Mouse (Mus musculus): ENCODE results near the gene Gpr152.

Gpr152 gene

DNA sequence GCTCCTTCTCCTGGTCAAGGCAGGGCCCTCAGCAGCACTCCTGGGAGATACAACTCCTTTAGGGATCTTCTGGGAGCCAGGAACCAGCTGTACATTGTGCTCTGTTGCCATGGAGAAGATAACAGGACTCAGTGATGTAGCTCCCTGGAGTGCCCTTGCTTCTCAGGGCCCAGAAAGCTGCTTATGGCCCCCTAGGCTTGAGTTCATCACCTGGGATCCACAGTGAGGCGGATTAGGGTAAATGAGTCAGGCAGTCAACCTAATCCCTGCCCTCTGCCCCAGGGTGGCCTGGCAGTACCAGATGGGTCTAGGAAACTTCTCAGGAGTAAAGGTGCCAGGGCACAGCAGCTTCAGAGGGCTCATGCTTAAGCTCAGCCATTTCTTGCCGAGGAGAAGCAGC is at the start of gene Gpr152:
Gene Gpr152 (plus strand): TSS at position 342 of the 400 bp plus-strand sequence.
- CTCF ChIA-PET = interaction anchor here (1.2 kb wide), 1 partner anchor 17 kb away, joined by 3 read pairs; no protein-coding TSS in a partner anchor

DNA sequence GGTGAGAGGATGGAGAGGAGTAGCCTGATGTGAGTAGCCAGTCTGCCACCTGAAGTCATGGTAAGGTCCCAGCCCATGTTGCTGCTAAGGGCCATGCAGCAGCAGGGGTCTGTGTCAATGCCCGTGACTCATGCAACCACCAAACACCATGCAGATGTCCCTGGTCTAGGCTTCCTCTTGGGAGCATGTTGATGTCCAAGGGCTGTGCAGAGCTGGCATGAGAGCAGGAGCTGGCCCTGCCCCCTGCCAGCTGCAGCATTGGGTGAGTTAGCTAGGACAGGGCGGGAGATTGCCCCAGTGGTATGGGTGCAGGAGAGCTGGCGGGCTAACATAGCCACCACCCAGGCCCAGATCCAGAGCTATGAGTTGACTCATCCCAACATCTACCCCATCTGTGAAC is 49.1 kb upstream of the Gpr152 start:
- CTCF ChIA-PET = interaction anchor here (0.6 kb wide), 1 partner anchor 14 kb away, joined by 4 read pairs; no protein-coding TSS in a partner anchor

DNA sequence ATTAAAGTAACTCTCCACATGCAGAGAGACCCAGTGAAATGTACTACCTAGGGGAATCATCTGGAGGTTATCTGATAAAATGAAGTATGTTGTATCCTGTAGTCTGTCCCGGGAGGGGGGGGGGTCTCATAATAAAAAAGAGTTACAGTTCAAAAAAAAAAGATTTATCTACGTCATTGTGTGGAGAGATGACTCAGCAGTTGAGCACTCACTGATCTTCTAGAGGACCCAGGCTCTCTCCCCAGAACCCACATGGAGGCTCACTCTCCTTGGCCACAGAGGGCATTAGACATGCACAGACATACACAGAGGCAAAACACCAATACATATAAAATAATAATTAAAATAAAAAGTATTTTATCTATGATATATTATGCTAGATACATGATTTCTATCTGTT is 48.2 kb upstream of the Gpr152 start:
- CTCF ChIA-PET = no interaction called here

DNA sequence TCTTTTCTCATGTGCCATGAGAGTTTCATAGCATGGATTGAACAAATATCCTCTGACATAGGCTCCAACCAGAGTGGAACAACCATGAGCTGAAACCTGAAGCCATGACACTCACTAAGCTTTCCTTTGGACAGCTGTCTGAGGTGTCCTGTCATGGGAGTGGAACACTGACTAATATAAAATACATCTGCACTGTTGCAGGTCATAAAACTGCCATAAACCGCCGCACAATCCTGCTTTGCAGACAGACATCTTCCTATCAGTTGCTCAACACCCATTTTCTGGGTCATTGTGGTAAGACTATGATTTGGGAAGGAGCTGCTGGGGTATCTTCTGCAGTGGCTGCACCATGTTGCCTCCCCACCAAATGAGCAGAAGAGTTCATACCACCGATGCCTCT is 46.8 kb upstream of the Gpr152 start:
- CTCF ChIA-PET = no interaction called here

DNA sequence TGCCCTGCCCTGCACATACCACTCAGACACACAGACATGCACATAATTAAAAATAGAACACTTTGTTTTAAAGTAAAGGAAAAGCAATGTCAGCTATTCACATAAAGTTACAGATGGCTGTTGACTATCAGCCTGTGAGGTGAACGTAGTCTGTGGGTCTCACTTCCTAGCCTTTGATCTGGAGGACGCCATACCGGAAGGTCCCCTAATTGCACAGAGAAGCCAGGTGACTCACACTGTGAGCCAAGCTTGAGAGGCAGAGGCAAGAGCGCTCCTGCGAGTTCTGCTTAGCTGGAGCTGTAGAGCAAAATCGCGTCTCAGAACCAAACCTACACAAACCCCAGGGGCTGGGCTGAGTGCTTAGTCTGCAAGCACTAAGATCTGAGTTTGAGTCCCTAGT is 45.8 kb upstream of the Gpr152 start:
- CTCF ChIA-PET = no interaction called here

DNA sequence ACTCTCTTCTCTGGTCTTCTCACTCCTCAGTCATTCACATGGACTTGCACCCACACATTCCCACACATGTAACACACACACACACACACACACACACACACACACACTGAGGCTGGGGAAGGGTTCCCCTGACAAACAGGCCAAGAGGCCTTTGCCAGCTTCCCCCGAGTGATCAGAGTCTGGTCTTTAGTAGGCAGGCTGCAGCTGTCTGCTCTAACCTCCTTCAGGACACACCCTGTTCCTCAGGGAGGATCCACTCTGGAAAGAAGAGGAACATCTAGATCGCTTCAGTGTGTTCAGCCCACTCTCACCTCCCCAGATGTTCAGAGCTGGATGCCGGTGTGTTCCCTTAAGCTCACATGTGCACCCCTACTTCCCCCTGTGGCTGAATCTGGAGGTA is 45.2 kb upstream of the Gpr152 start:
- CTCF ChIA-PET = interaction anchor here (0.9 kb wide), 1 partner anchor 45 kb away, joined by 6 read pairs; no protein-coding TSS in a partner anchor

DNA sequence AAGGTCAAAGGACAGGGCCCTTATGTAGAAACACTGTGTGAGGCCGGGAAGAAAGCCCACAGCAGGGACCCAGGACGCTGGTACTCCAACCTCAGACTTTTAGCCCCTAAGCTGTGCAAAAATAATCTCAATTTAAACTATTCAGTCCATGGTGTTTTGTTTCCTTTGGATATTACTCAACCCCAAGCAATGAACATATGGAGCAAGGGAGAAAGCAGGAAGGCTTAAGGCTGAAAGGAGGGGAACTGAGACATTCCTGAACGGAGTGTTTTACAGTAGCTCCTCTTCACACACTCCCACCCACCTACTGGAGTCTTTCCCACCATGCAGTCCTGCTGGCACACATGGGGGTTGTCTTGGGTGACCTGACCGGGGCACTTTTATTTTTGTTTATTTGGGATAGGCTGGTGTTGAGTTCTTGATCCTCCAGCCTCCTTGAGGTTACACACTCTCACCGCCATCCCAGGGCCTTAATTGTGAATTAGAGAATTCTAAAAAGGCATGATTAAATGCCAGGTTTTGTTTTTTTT is 44.7 kb upstream of the Gpr152 start:
- CTCF ChIA-PET = interaction anchor here (0.9 kb wide), 1 partner anchor 46 kb away, joined by 6 read pairs; no protein-coding TSS in a partner anchor

DNA sequence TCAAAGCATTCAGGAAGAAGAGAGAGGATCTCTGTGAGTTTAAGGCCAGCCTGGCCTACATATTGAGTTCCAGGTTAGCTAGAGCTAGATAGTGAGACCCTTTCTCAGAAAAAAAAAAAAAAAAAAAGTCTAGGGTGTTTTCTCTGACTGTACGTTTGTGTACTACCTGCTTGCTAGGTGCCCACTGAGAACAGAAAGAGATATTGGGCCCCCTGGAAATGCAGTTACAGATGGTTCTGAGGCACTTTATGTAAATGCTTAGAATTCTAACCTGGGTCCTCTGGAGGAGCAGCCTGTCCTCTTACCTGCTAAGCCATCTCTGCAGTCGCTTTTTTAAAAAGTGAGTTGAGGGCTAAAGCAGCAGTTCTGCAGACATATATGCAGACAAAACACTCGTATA is 43.8 kb upstream of the Gpr152 start:
- CTCF ChIA-PET = interaction anchor here (0.6 kb wide), 1 partner anchor 50 kb away, joined by 6 read pairs; the partner anchor contains the start of gene Gstp2

DNA sequence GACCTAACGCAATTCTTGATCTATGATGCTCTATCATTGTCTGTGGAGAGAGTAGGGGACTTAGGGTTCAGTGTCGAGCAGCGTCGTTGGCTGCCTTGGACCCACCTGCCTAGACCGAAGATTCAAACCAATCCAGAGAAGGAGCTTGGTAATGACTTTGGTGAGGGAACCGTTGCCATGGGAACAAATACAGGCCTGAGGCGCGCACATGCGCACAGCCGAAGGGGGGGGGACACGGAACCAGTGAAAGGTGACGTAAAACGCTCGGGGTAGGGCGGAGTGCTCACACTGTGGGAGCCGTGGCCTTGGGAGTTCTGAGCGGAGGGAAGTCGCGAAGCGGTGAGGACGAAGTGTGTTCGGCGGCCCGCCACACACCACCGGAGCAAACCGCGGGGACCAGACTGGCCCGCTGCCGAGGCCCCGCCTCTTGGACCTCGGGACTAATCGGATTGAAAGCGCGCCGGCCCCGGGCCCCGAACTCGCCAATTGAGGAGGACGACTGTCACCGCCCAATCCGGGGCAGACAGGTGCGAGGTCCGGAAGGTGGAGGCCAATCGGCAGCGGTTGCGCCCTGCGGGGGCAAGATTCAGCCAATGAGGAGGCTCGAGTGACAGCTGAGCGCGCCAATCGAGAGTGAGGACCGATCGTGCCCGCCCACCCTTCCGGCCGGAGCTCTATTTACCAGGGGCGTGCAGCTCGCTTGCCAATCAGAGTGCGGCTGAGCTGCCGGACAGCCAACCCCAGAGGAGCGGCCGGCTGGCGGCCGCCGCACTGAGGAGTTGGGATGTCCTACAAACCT is 42.7 kb upstream of the Gpr152 start, which contains the start of gene Cdk2ap2:
Gene Cdk2ap2 (plus strand): TSS at position 541 of the 799 bp plus-strand sequence.
- CTCF ChIA-PET = interaction anchor here (1.0 kb wide), 1 partner anchor 41 kb away, joined by 3 read pairs; no protein-coding TSS in a partner anchor

DNA sequence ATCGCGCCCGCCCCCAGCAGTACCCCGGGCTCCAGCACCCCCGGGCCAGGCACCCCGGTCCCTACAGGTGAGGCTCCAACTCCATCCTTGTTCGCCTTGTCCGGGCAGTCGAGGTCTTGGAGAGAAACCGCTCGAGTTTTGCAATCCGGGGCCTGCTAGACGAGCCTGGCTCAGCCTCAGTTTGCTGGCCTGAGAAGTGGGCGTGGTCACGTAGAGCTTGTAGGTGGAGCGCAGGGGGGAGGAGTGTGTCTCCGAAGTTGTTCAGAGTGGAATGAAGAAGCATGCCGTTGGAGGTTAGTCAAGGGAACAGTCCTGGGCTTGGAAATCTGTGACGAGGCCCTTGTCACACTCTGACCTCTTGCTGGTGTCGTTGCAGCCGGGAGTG is 42.2 kb upstream of the Gpr152 start:
- CTCF ChIA-PET = interaction anchor here (1.0 kb wide), 1 partner anchor 40 kb away, joined by 3 read pairs; no protein-coding TSS in a partner anchor

DNA sequence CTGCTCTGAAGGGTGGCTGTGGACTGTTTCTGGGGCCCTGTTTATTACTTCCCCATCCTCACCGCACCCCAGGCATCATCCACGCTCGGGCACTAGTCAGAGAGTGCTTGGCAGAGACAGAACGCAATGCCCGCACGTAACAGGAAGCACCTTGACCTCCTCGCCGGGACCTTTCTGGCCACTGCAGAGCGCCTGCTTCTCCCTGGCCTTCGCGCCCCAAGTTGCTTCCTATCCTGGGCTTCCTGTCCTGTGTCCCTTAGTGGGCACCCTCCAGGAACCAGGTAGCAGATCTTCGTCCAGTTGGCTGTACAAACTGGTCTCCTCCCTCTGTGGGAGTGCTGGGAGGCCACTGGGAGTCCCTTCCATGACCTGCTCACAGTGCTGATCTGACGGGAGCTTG is 41.2 kb upstream of the Gpr152 start:
- CTCF ChIA-PET = interaction anchor here (0.7 to 1.1 kb wide), 2 partner anchors 131 to 389 kb away, joined by 3 to 6 read pairs; no protein-coding TSS in a partner anchor

DNA sequence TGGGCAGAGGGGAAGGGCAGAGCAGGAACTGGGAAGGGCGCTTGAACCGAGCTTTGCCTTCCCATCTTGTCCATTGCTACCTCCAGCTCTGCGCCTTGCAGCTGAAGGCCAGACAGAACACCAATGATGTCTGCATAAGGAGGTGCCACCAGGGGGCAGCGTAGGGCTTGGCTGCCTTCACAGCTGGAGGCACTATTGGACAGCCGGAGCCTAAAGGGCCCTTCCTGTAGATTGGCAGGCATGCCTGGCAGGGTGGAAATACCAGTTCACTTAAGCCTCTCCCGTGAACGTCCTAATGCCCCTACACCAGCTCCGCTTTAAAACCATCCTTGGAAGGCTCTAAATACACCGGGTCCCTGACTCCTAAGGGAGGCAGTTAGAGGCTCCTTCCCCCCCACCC is 40.5 kb upstream of the Gpr152 start:
- CTCF ChIA-PET = interaction anchor here (0.7 to 1.1 kb wide), 3 partner anchors 118 to 716 kb away, joined by 5 to 8 read pairs (median 6); no protein-coding TSS in a partner anchor

DNA sequence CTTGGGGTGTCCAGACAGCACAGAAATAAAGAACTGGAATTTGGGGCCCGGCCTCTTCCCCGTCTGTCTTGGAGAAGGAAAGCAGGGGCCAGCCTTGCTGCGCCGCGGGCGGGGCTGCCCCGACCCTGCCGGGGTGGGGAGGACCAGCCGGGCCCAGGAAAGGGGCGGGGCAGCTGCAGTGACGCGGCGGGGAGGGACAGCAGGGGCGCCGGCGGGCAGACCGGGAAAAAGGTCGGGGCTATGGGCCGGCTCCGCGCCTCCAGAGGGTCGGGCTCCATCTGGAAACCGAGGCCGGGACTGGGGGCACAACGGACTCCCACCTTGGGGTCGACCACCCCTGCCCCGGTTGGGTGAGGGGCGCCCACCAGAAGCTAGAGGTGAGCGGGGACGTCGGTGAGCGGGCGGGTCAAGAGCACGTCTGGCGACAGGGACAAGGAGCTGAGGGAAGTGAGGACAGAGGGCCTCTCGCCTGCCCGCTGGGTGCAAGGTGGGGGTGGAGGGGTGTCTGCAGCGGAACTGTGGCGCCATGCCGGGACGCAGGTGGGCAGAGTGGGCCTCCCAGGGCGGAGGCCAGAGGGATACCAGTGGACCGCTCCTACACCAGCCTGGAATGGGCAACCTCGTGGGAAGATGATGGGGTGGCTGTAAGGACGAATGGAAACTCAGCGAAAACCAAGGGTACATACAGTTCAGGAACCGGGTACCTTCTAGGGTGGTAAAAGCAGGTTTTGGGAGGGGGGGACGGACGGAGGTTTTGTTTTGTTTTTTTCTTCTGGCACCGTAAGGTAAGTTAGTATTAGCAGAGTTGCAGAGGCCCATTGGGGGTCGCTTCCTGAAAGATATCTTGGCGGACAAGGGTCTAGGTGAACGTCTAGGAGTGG is 39.5 kb upstream of the Gpr152 start, which contains the start of gene Pitpnm1:
Gene Pitpnm1 (plus strand): TSS at position 162 of the 881 bp plus-strand sequence.
- CTCF ChIA-PET = interaction anchor here (1.0 kb wide), 1 partner anchor 117 kb away, joined by 8 read pairs; no protein-coding TSS in a partner anchor

DNA sequence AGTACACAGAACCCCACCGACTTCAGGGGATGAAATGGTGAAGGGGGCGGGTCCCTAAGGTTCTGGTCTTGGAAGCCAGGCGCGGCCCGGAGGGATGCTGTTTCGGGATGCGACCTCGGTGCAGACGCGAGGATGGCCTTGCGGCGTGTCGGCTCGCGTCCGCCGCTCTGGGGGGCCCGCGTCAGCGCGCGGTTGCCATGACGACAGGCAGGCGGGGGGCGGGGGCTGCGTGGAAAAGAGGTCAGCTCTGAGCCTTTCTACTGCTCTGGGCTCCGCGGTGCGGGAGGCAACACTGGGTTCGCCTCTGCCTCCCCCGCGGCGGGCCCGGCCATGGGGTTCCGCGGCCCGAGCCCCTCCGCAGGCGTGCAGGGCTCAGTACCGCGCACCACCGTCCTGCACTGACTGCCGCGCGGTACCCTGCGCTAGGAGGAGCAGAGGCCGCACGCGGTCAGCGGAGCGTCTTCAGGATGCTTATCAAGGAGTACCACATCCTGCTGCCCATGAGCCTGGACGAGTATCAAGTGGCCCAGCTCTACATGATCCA is 38.8 kb upstream of the Gpr152 start:
- CTCF ChIA-PET = no interaction called here

DNA sequence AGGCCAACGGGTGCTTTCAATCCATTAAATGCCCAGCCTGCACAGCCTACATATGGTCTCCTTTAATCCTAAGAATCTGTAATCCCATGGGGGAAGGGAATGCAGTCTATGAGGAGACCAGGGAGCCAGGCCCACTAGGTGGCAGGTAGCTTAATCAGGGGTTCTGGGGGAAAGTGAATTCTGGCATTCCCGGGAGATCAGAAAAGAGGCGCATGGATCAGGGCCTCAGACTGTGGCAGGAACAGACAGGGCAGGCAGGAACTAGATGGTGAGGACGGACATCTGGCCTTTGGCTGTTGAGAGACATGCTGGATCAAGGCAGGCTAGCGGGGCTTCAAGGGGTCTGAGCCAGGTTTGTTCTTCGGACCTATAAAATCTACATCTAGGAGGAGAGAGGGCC is 38.1 kb upstream of the Gpr152 start:
- CTCF ChIA-PET = no interaction called here

DNA sequence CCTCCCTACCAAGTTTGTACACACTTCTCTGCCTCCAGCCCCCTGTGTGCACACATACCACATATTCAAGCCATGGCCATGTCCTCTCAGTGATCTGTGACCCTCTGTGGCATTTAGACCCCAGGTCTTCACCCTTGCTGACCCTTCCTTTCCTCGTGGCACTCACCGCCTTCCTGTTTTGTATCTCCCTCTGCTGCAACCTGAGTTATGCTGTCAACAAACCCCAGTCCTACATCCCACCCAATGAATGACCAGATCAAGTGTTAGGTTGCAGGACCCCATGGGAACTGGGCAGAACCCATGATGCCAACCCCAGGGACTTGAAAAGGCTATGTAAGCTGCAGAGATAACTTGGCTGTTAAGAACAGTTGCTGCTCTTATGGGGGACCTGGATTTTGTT is 37.5 kb upstream of the Gpr152 start:
- CTCF ChIA-PET = no interaction called here

DNA sequence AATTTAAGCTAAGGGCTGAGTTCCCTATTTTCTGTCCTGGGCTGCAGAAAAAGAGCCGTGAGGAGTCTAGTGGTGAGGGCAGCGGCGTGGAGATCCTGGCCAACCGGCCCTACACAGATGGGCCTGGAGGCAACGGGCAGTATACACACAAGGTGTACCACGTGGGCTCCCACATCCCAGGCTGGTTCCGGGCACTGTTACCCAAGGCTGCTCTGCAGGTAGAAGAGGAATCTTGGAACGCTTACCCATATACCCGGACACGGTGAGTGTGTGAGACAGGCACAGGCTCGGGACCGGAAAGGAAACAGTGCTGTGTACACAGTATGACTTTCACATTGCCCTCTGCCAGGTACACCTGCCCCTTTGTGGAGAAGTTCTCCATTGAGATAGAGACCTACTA is 37.0 kb upstream of the Gpr152 start:
- CTCF ChIA-PET = no interaction called here

DNA sequence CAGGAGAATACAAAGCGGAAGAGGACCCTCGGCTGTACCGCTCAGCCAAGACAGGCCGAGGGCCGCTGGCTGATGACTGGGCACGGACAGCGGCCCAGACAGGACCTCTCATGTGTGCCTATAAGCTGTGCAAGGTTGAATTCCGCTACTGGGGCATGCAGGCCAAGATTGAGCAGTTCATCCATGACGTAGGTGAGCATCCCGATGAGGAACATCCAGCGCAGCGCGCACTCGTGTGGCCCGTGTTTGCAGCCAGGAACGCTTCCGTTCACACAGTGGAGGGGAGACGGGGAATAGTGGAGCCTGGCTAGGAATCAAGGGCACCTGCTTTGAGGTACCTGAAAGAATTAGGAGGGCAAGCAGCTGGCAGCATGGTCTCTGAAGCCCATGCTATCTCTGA is 36.3 kb upstream of the Gpr152 start:
- CTCF ChIA-PET = no interaction called here

DNA sequence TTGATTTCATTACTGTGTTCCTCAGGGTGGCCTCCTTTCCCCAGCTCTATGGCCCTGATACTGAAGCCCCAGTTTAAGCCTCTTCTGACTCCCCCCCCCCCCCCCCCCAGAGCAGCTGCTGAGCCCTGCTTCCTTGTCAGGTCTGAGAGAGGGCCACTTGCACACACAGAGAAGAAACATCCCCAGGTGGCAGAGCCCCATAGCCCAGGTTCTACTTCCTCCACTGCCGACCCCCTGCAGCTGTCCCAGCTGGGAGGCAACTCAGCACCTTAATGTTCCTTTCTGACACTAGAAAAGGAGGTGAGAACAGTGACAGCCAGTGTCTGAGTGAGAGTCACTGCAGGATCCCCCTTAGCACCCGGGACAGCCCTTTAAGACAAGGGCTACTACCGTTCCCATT is 35.8 kb upstream of the Gpr152 start:
- CTCF ChIA-PET = interaction anchor here (0.7 kb wide), 2 partner anchors 59 to 122 kb away, joined by 3 read pairs; no protein-coding TSS in a partner anchor

DNA sequence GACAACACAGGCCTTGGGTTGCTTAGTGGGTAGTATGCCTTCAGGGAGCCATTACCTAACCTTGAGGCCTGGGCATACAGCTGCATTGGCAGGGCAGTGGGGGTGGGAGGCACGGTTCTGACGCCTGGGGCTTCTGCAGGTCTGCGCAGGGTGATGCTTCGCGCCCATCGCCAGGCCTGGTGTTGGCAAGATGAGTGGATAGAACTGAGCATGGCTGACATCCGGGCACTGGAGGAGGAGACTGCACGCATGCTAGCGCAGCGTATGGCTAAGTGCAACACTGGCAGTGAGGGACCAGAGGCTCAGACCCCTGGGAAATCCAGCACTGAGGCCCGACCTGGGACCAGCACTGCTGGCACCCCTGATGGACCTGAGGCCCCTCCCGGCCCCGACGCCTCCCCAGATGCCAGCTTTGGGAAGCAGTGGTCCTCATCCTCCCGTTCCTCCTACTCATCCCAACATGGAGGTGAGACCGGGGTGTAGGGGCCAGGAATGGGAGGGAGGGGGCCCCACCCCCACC is 34.9 kb upstream of the Gpr152 start:
- CTCF ChIA-PET = interaction anchor here (0.7 kb wide), 2 partner anchors 58 to 121 kb away, joined by 3 read pairs; no protein-coding TSS in a partner anchor

DNA sequence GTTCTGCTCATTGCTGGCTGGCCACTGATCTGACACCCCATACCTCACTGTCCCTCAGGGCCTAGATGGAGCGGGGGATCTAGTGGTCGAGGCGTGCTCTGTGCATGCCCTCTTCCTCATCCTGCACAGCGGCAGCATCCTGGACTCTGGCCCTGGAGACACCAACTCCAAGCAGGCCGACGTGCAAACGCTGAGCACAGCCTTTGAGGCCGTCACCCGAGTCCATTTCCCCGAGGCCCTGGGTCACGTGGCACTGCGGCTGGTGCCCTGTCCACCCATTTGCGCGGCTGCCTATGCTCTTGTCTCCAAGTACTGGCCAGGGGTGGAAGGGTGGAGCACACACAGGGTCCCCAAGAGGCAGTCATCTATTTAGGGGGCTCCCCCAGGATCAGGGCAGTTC is 32.9 kb upstream of the Gpr152 start:
- CTCF ChIA-PET = no interaction called here

Data from spleen, embryonic (tissue).